Mouse (Mus musculus): ENCODE data around the gene Tdrd5. TPM values are rescaled to one million over a fixed set of nuclear protein-coding genes. Genes with fewer than 3 reads are reported as not detected.
A peak's percentile ranks its signal among the peaks of the same experiment; 100 is the strongest.

Tdrd5 gene
- polyA plus RNA-seq (2011; ENCODE audit: insufficient read length, low read depth, missing spikeins) = 0.72 TPM in 1 of 2 replicates, not detected in the other

DNA sequence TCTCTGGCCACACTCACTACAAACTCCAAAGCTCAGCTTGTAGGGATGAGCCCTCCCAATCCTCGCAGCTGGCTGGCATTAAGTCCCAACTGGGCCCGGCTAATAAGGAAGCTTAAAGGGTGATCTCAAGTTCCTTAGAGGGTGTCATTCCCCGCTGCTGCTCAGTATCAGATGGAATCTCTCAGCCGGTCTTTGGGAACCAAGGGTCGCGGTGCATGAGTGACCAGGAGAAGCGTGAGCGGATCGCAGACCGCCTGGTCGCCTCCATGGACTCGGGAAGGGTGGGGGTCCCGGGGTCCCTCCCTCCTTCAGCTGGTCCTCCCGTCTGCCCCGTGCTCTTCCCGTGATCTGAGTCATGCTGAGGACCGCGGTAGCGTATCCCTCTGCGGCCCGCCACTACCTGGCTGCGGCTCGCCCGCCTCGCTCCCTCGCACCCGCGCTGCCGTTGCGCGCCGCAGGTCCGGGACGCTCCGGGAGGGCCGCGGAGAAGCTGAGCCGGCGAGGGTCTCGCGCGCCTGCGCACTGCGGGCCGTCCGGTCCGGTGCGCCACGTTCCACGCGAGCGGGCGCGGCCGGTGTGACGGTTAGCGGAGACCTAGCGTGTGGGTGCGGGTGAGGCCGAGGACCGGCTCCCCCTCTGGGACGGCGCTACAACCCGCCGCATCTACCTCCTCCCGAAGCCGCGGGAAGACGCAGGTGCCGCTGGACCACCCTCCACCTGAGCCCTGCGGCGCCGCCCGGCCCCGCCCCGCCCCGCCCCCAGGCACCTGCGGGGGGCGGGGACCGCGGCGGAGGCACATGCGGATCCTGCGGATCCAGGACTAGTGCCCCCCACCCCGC is at the start of gene Tdrd5:
Tdrd5 (minus strand) TSS at position 754 of the 839 bp plus-strand sequence.
- TF ChIP-seq CTCF (IDR thresholded peaks at IDR 0.05; ENCODE audit: borderline replicate concordance, insufficient read depth, low read length) = no peak
- TF ChIP-seq POLR2A (IDR thresholded peaks at IDR 0.05; ENCODE audit: low read depth, low read length) = no peak
- Histone ChIP-seq H3K4me3 (ENCODE audit: insufficient read depth, low read length) (peak within 1 kb of the TSS; percentile 35), H3K27ac (ENCODE audit: insufficient read depth, low read length) (no peak within 1 kb of the TSS), H3K4me1 (ENCODE audit: control insufficient read depth, insufficient read depth, low read length) (no peaks in the 10 kb centered on the region)

DNA sequence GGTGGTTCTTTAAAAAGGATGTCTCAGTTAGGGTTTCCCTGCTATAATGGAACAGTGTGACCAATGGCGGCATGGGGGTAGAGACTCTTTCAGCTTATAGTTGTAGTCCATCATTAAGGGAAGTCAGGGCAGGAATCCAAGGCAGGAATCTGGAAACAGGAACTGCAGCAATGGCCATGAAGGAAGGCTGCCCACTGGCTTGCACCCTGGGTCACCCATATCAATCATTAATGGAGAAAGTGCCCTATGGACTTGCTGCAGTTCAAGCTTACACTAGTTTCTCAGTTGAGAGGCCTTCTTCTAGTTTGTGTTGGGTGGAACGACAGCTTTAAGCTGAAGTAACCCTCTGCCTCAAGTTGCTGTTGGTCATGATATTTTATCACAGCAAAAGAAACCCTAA is 49.0 kb upstream of the Tdrd5 start:
- no peak overlapping the region for H3K4me3 ChIP-seq (ENCODE audit: insufficient read depth, low read length)
- H3K27ac ChIP-seq (ENCODE audit: insufficient read depth, low read length) = no peak overlapping the region
- no peaks in the 10 kb centered on the region for H3K4me1 ChIP-seq (ENCODE audit: control insufficient read depth, insufficient read depth, low read length)
- TF ChIP-seq CTCF (IDR thresholded peaks at IDR 0.05; ENCODE audit: borderline replicate concordance, insufficient read depth, low read length) (no peak), POLR2A (IDR thresholded peaks at IDR 0.05; ENCODE audit: low read depth, low read length) (no peak)

DNA sequence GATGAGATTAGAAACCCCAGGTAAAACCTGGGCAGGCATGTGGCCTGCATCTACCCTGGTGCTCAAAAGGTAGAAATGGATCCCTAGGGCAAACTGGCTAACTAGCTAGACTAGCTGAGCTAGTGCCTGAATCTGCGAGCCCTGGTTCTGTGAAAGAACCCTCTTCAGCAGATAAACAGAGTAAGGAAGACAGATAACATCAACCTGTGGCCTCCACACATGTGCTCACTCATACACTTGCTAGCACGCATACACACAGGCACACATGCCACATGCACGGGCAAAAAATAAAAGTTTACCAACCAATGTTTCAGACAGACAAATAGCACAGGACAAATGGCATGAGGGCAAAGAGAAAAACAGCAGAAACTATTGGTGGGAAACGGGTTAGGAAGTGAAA is 47.0 kb upstream of the Tdrd5 start:
- no peak for TF ChIP-seq POLR2A (IDR thresholded peaks at IDR 0.05; ENCODE audit: low read depth, low read length)
- TF ChIP-seq CTCF (IDR thresholded peaks at IDR 0.05; ENCODE audit: borderline replicate concordance, insufficient read depth, low read length) = no peak
- no peaks in the 10 kb centered on the region for H3K4me1 ChIP-seq (ENCODE audit: control insufficient read depth, insufficient read depth, low read length)
- H3K4me3 ChIP-seq (ENCODE audit: insufficient read depth, low read length) = no peak overlapping the region
- no peak overlapping the region for H3K27ac ChIP-seq (ENCODE audit: insufficient read depth, low read length)

DNA sequence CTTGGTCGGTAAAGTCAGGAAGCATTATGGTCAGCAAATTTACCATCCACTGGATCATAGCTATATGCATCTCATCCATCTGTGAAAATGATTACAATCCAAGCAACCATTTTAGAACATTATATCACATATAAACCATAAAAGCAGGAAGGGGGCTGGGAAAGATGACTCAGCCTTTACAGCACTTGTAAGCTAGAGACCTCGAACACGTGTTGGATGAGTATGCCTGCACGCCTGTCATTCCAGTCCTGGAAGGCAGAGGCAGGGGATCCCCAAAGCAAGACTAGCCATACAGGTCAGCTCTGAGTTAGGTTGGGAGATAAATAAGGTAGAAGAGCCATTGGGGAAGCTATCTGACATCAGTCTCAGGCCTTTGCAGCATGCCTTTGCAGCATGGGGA is 45.6 kb upstream of the Tdrd5 start:
- TF ChIP-seq POLR2A (IDR thresholded peaks at IDR 0.05; ENCODE audit: low read depth, low read length) = no peak
- no peak for TF ChIP-seq CTCF (IDR thresholded peaks at IDR 0.05; ENCODE audit: borderline replicate concordance, insufficient read depth, low read length)
- Histone ChIP-seq H3K27ac (ENCODE audit: insufficient read depth, low read length) (no peak overlapping the region), H3K4me1 (ENCODE audit: control insufficient read depth, insufficient read depth, low read length) (no peaks in the 10 kb centered on the region), H3K4me3 (ENCODE audit: insufficient read depth, low read length) (no peak overlapping the region)

DNA sequence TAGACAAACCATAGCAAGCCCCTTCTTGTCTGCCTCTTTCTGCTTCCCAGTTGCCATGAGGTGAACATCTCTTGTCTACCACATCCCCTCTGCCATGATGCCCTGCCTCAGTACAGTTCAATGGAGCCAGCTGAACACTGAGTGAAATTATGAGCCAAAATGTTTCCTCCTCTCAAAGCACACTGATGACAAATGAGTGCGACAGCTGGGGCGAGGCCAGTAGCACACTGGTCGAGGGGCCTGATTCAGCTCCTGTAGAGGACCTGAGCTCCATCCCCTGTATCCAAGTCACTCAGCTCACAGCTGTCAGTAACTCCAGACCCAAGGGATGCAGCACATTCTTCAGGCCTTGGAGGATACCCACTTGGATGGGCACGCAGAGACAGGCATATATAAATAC is 42.2 kb upstream of the Tdrd5 start:
- H3K27ac ChIP-seq (ENCODE audit: insufficient read depth, low read length) = no peak overlapping the region
- H3K4me3 ChIP-seq (ENCODE audit: insufficient read depth, low read length) = no peak overlapping the region
- TF ChIP-seq CTCF (IDR thresholded peaks at IDR 0.05; ENCODE audit: borderline replicate concordance, insufficient read depth, low read length) = no peak
- no peak for TF ChIP-seq POLR2A (IDR thresholded peaks at IDR 0.05; ENCODE audit: low read depth, low read length)
- peaks cover 2% of the 10 kb centered on the region; the same call in 1 of the 2 replicates for H3K4me1 ChIP-seq (ENCODE audit: control insufficient read depth, insufficient read depth, low read length)

DNA sequence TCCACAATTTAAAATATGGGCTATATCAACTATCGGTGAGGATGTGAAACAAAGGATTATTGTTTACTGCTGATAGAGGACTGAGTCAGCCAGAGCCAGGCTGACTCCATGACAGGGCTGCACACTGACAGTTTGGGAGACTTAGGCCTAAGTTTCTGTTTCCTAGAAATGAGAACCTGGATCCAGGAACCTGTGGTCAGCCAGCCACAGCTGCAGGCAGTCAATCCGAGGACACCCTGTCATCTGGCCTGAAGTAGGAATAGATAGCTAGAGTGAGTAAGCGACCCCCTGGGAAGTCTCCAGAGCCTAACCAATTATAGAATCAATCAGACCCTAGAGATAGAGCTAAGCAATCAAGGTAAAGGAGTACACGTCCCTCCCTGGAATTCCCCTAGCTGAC is 41.0 kb upstream of the Tdrd5 start:
- TF ChIP-seq CTCF (IDR thresholded peaks at IDR 0.05; ENCODE audit: borderline replicate concordance, insufficient read depth, low read length) = no peak
- TF ChIP-seq POLR2A (IDR thresholded peaks at IDR 0.05; ENCODE audit: low read depth, low read length) = no peak
- no peak overlapping the region for H3K27ac ChIP-seq (ENCODE audit: insufficient read depth, low read length)
- H3K4me3 ChIP-seq (ENCODE audit: insufficient read depth, low read length) = no peak overlapping the region
- peaks cover 2% of the 10 kb centered on the region; the same call in 1 of the 2 replicates for H3K4me1 ChIP-seq (ENCODE audit: control insufficient read depth, insufficient read depth, low read length)

DNA sequence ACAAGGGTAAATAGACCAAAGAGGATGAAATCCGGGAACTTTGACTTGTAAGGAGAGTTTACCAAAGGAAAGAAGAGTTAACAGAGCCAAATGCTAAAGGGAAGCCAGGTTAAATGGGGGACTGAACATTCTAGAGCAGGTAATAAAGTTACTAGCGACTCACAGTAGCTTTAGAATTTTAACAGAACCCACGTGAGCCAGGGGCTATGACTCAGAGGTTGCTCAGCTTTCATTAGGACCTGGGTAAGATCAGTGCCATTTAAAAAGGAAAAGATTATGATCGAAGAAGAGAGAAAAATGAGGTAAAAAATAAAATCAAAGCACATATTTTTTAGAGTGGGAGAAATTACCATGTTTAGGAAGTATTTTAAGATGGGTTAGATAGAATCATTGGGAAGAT is 37.4 kb upstream of the Tdrd5 start:
- no peak overlapping the region for H3K27ac ChIP-seq (ENCODE audit: insufficient read depth, low read length)

DNA sequence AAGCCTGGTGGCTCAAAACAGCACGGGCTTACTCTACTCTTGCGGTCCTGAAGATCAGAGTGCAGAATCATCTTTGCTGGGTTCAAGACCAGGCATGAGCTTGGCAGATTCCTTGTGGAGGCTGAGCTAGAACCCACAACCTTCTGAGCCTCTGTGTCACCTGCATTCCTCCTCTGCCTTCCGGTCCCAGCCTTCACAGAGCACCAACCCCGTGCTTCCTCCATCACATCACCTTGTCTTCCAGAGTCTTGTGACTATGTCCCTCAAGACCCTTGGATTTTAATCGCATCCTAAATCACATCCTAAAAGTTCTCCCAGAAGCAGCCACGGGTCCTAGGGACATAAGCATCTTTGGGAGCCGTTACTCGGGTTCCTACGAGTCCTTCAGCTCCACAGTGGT is 19.7 kb upstream of the Tdrd5 start:
- no peak overlapping the region for H3K27ac ChIP-seq (ENCODE audit: insufficient read depth, low read length)
- TF ChIP-seq POLR2A (IDR thresholded peaks at IDR 0.05; ENCODE audit: low read depth, low read length) = no peak
- no peak for TF ChIP-seq CTCF (IDR thresholded peaks at IDR 0.05; ENCODE audit: borderline replicate concordance, insufficient read depth, low read length)
- H3K4me3 ChIP-seq (ENCODE audit: insufficient read depth, low read length) = no peak overlapping the region
- H3K4me1 ChIP-seq (ENCODE audit: control insufficient read depth, insufficient read depth, low read length) = no peaks in the 10 kb centered on the region

More for the DNA sequence above, 37.4 kb upstream of the Tdrd5 start:
- no peak for TF ChIP-seq POLR2A (IDR thresholded peaks at IDR 0.05; ENCODE audit: low read depth, low read length)
- TF ChIP-seq CTCF (IDR thresholded peaks at IDR 0.05; ENCODE audit: borderline replicate concordance, insufficient read depth, low read length) = no peak
- Histone ChIP-seq H3K4me1 (ENCODE audit: control insufficient read depth, insufficient read depth, low read length) (peaks cover 2% of the 10 kb centered on the region; the same call in 1 of the 2 replicates), H3K4me3 (ENCODE audit: insufficient read depth, low read length) (no peak overlapping the region)

DNA sequence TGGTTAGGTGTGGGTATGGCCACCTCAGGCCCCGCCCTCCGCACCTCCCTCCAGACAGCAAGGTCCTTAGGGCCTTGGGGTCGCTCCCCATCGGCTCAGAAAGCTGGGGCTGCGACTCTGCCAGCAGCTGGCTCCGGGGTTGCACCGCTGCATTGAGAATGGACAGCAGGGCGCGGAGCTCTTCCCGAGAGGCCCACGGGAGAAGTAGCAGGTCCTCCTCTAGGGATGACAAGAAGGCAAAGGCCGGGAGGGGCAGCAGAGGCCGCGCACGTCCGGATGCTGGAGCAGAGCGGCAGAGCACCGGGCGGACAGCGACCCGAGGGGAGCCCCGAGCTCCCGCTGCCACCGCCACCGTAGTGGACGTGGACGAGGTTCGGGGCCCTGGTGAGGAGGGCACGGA is 7.2 kb upstream of the Tdrd5 start, which contains the start of gene Nphs2:
Nphs2 (plus strand) TSS at position 98 of the 400 bp plus-strand sequence.
- TF ChIP-seq CTCF (IDR thresholded peaks at IDR 0.05; ENCODE audit: borderline replicate concordance, insufficient read depth, low read length) (no peak), POLR2A (IDR thresholded peaks at IDR 0.05; ENCODE audit: low read depth, low read length) (no peak)
- H3K4me3 ChIP-seq (ENCODE audit: insufficient read depth, low read length) = no peak within 1 kb of the TSS
- no peak within 1 kb of the TSS for H3K27ac ChIP-seq (ENCODE audit: insufficient read depth, low read length)
- no peaks in the 10 kb centered on the region; the same call in 1 of the 2 replicates for H3K4me1 ChIP-seq (ENCODE audit: control insufficient read depth, insufficient read depth, low read length)

DNA sequence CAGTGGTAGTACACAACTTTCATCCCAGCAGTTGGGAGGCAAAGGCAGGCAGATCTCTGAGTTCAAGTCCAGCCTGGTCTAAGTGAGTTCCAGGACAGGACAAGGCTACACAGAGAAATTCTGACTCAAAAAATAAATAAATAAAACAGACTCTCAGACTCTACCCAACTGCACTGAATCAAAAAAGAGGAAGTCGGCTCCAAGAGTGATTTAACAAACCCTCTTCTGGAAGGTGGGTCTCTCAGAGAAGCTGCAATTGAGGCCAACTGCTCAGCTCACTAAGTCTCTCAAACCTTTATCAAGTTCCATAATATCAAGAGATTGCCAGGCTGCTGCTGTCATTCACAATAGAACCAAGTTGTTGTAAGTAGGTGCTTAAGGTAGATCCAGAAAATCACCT is 5.1 kb upstream of the Tdrd5 start:
- Histone ChIP-seq H3K4me1 (ENCODE audit: control insufficient read depth, insufficient read depth, low read length) (no peaks in the 10 kb centered on the region; the same call in 1 of the 2 replicates), H3K4me3 (ENCODE audit: insufficient read depth, low read length) (no peak overlapping the region), H3K27ac (ENCODE audit: insufficient read depth, low read length) (no peak overlapping the region)
- TF ChIP-seq POLR2A (IDR thresholded peaks at IDR 0.05; ENCODE audit: low read depth, low read length) (no peak), CTCF (IDR thresholded peaks at IDR 0.05; ENCODE audit: borderline replicate concordance, insufficient read depth, low read length) (no peak)

All from embryonic fibroblast, embryonic 13.5 days (primary cell).